Mouse (Mus musculus) cerebellum, adult 9-11 months (tissue): ENCODE measurements around the gene Adgrg1.

Experiments
- DNase-seq: peaks from one replicate; pipeline ENCODE4 v3.0.0; 2022

Gene Adgrg1

DNA sequence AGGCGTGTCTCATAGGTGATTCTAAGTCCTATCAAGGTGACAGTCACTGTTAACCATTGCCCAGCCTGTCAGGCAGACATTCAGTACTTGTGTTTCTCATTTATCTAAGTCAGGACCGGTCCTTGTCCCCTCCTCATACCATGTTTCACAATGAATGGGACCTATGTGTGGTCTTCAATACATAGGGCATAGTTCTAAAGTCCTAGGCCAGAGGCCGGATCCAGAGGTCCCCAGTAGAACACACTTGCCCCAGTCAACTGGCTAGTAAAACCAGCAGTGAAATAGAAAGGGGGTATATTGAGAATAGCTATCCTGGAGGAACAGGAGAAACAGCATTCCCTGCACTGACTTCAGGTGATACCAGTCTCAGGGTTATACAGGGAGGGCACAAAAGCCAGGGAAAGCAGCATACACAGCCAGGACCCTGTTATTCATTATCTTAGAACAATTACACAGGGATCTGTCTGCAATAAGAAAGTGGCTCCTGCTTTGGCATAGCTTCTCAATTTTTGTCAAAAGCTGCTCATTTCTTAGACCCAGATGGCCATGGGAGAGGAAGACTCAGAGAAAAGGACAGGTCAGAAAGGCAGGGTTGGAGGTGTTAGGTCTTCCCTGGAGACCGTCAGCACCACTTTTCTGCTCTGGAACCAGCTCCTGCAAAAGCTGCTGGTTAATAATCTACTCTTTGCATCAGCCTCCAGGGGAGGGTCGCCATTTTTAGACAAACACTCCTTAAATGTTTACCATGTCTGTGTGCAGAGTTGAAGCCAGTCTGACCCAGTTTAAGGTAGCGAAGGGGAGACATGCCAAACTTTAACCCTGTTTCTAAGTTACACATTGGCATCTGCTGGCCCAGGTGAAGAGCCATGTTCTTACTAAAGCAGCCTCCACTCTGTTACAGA lies 67.6 kb downstream of the Adgrg1 start:
- DNase-seq, result no peak

DNA sequence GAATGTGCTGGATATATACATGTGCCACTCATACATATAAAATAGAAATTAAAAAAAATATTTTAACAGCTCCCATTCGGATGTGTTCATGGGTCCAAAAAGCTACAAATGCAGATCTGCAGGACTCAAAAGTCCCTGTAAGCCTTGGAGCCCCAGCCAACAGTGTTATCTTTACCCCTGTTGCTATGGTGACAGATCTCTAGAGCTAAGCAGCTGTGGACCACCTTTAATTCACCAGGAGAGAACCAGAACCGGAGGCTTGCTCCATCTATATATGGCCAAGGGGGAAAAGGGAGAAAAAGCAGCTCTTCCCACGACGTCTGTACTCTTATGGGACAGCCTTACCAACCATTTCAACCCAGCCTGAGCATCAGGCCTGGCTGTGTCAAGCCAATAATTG lies 70.3 kb downstream of the Adgrg1 start:
- DNase-seq, result no peak

DNA sequence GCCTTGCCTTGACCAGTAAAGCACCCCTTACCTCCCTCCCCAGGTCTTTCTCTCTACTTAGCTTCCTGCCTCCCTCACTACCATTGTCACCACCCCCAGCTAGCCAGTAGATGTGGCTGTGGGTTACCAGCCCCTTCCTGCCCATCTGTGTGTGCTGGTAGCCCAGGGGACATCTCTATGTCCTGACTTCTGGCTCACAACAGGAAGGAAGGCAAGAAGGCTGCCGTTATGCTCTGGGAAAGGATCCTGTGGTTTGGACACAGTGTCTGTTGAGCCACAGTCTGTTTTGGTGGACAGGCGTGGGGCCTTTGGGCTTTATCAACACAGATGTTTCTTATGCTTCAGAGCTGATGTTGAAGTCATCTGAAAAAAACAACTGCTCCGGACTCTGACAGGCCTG lies 72.4 kb downstream of the Adgrg1 start:
- no peak for DNase-seq

DNA sequence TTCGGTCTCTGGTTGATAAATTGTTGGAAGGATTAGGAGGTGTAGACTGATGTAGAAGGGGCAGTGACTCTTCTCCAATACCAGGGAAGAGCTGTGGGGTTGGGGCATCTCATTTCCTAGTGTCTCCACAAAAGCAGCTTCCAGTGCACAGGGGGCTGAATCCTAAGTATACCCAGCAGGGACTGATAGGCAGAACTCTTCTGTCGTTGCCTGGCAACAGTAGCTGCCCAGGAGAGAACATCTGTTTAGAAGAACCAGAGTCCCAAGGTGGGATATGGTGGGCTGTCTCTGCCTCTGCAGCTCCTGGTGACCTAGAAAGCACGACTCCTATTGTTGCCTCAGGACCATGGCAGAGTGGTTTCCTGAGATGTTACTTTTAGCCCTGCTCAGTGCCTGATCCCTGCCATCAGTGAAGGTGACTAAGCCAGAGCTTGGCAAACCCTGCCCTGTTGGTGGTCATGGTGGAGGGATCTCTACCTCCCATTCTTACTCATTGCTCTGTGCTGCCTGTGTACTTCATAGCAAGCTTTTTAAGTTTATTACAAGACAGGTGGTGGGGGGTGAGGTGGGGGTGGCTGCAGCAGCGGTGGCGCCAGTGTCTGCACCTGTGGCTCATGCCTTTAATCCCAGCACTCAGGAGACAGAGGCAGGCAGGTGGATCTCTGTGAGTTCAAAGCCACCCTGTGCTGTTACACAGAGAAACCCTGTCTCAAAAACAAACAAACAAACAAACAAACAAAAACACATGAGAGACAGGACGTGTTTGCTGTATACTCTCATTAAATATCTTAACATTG lies 73.5 kb downstream of the Adgrg1 start:
- DNase-seq, result no peak

DNA sequence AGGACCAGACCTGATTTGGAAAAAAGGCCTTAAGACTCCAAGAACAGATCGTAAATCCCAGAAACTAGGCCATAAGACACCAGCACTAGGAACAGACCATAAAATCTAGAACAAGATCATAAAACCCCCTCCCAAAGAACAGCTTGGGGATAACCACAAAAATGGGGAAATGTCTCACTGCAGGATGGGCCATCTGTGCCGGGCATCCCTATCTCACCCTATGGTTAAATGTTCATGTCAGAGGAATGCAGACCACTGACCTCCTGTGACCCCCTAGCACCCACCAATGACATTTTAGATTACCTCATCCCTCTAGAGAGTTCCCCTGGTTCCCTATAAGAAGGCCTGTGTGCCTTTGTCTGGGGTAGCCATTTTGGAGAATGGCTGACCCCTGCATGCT lies 75.1 kb downstream of the Adgrg1 start:
- DNase-seq, result no peak

DNA sequence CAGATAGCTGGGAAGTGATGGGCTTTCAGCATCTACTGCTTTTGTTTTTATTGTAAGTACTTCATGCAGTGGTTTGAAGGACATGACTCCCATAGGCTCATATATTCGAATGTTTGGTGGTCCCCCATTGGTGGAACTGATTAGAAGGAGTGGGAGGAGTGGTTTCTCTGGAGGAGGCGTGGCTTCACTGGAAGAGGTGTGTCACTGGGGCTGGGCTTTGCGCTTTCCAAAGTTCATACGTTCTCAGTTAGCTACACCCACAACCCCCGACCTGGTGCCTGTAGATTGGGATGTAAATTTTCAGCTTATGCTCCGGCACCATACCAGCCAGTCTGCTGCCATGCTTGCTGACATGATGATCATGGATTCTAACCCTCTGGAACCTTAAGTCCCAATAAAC lies 79.9 kb downstream of the Adgrg1 start:
- DNase-seq, result no peak

DNA sequence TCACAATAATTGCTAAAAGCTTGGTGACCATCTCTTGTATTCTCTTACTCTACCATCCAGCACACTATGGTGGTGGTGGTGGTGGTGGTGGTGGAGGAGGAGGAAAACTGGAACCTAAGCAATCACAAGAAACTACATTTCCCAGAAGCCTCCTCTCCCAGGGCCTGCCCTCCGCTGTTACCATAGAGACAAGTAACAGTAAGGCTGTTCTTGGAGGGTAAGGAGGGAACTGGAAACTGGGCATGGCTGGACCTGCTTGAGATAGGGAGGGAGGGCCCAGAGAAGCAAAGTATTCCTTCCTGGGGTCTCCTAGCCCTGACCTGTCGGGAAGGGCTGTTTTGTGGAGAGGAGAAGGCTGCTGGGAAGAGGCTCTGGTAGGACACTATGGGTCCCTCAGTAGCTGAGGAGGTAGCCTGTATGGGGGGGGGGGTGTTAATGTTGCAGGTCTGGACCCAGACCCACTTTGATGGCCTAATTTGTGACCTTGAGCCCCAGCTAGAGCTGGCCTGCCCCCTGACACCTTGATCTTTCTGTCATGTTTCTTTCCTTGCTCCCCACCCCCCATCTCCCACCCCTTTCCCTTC lies 80.5 kb downstream of the Adgrg1 start, which contains the start of gene Drc7:
Drc7 (plus strand) TSS at position 177 of the 584 bp plus-strand sequence.
- no peak for DNase-seq

DNA sequence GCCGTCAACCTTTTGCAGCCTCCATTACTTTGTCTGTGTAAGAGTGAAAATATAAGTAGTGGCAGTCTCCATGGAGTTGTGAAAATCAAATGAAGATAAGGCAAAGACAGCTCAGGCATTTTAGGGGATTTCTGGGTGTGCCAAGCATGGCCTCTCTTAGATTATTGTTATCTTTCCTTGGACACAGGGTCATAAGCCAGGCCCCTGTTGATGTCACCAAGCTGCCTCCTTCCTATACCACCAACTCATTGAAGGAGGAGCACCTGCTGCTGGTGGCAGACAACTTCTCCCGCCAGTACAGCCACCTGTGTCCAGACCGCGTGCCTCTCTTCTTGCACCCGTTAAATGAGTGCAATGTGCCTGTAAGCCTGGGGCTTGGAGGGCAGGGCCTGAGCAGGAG lies 81.9 kb downstream of the Adgrg1 start:
- no peak for DNase-seq

DNA sequence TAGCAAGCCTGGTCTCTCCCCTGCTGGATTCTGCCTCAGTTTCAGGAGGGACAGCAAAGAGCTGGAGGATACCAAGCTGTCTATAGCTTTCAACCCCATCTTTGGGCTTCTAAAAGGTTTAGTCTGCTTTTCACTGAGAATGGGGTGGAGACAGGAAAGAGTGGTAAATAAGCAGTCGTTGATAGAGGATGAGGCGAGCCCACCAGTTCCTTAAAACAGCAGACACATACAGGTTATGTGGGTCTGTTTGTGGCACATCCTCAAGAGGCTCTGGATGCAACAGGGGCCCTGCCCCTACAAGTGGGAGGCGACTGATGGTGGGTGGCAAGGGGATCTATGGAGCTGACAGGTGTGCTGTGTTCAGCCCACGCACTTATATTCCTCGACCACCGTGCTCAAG lies 84.1 kb downstream of the Adgrg1 start:
- no peak for DNase-seq

DNA sequence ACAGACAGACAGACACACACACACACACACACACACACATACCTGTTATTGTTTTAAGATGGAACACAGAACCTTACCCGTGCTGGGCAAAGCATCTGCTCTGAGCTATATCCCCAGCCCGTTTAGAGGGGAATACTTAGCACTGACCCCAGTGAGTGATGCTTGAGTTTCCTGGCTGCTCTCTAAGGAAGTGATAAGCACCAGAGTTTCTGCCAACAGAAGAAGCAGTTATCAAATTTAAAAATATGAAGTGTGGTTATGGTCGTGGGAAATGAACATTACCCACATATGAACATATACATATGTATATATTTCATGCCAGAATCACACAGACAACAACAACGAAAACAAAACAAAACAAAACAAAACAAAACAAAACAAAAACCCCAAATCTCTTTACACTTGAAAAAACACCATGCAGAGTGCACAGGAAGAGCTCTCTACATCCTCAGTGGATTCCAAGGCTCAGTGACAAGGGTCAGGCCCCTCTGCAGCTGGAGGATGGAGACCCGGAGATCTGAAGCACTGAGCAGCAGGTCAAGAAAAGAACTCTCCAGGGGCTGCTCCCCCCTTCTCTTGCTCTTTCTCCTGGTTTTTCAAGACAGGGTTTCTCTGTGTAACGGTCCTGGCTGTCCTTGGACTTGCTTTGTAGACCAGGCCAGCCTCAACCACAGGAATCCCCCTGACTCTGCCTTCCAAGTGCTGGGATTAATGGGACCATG lies 85.4 kb downstream of the Adgrg1 start:
- DNase-seq, result no peak
